Mouse (Mus musculus): ENCODE results near the gene Orai3. TPM values are rescaled to one million over a fixed set of nuclear protein-coding genes. Genes with fewer than 3 reads are reported as not detected.

Gene Orai3
- total RNA-seq, 2 experiments from 2014 or later: 10.2 to 12.3 TPM

- no peak for DNase-seq
Observed at GRCm38 (mm10) chr7:127799211-127799610, 29.6 kb downstream of the Orai3 start.

GRCm38 (mm10) chr7:127799738-127800137 lies 30.1 kb downstream of the Orai3 start:
- DNase-seq: no peak

- DNase-seq: peak; percentile 96
Observed at GRCm38 (mm10) chr7:127800435-127801009, 30.9 kb downstream of the Orai3 start, which contains the start of gene Hsd3b7. Gene Hsd3b7, plus strand, starts transcription at chr7:127800604.

GRCm38 (mm10) chr7:127801010-127801621 lies 31.5 kb downstream of the Orai3 start:
- no peak for DNase-seq

GRCm38 (mm10) chr7:127802313-127802712 lies 32.7 kb downstream of the Orai3 start:
- no peak for DNase-seq

GRCm38 (mm10) chr7:127808821-127809220 lies 39.2 kb downstream of the Orai3 start:
- DNase-seq: no peak

- no peak for DNase-seq
Observed at GRCm38 (mm10) chr7:127809846-127810245, 40.2 kb downstream of the Orai3 start.

- DNase-seq: no peak
Observed at GRCm38 (mm10) chr7:127810650-127811049, 41.0 kb downstream of the Orai3 start.

- no peak for DNase-seq
Observed at GRCm38 (mm10) chr7:127811240-127811639, 41.6 kb downstream of the Orai3 start.

- no peak for DNase-seq
Observed at GRCm38 (mm10) chr7:127812292-127812691, 42.7 kb downstream of the Orai3 start.

- DNase-seq: no peak
Observed at GRCm38 (mm10) chr7:127813821-127814220, 44.2 kb downstream of the Orai3 start.

- DNase-seq: peak; percentile 75
Observed at GRCm38 (mm10) chr7:127814241-127814921, 44.8 kb downstream of the Orai3 start.

GRCm38 (mm10) chr7:127815116-127815665 lies 45.6 kb downstream of the Orai3 start:
- no peak for DNase-seq

- DNase-seq: peak; percentile 44
Observed at GRCm38 (mm10) chr7:127815954-127816821, 46.6 kb downstream of the Orai3 start.

- DNase-seq: no peak
Observed at GRCm38 (mm10) chr7:127817053-127817452, 47.4 kb downstream of the Orai3 start.

- no peak for DNase-seq
Observed at GRCm38 (mm10) chr7:127817776-127818175, 48.2 kb downstream of the Orai3 start.

GRCm38 (mm10) chr7:127820836-127821509 lies 51.4 kb downstream of the Orai3 start:
- DNase-seq: no peak

- no peak for DNase-seq
Observed at GRCm38 (mm10) chr7:127822494-127822893, 52.9 kb downstream of the Orai3 start.

GRCm38 (mm10) chr7:127823236-127824171 lies 53.9 kb downstream of the Orai3 start:
- no peak for DNase-seq

GRCm38 (mm10) chr7:127824176-127824871 lies 54.7 kb downstream of the Orai3 start, which contains the start of the genes Stx4a and Stx1b:
Gene Stx4a, plus strand, starts transcription at chr7:127824294.
Gene Stx1b, minus strand, starts transcription at chr7:127824549.
- DNase-seq: peak; percentile 60

Data from gastrocnemius, postnatal 10 days (tissue).